Mouse (Mus musculus) liver (tissue): Measurements from ENCODE around the gene Lrrc52.
A peak's percentile ranks its signal among the peaks of the same experiment; 100 is the strongest.

Source experiments
- DNase-seq: peaks from one replicate; pipeline ENCODE4 v3.0.0-alpha.2; 2020; ENCODE audit warnings: mixed read lengths

Gene Lrrc52

DNA sequence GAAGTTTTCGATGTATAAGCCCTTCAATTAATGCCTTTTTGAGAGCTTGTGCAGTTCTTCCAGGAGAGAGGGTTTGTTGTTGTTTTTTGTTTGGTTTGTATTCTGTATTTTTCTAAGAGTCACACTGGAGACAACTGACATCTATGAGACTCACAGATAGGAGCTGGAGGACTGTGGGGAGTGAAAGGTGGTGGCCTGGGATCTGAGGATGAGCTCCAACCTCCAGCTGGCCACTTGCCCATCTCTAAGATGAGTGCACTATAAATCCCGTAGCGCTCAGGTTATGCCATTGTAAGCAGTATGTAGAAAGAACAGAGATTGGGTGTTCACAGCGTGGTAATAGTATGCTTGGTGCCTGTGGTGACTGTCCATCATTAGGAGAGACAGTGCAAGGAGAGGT lies 31.6 kb downstream of the Lrrc52 start:
- DNase-seq: no peak

- DNase-seq: no peak
Observed at GRCm38 (mm10) chr1:167430976-167431676, 35.5 kb downstream of the Lrrc52 start.

DNA sequence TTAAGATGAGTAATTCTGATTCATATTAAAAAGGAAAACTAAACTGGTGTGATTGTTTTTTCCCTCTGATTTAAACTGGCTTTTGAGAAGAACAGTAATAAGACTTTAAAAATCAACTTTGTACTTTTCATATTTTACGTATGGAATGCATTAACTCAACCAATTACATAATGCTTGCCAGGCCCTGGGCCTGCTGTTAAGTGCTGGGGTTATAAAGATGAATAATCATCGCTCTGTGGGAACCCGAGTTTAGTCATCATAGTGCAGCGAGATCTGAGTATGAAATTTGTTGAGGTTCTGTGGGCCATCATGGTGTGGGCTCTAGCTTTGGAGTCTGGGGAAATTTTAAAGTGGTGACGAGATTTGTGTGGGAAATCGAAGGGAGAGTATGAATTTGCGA lies 39.9 kb downstream of the Lrrc52 start:
- no peak for DNase-seq

GRCm38 (mm10) chr1:167425572-167425971 lies 41.0 kb downstream of the Lrrc52 start:
- DNase-seq: no peak

GRCm38 (mm10) chr1:167422501-167423240 lies 43.9 kb downstream of the Lrrc52 start:
- DNase-seq: no peak

DNA sequence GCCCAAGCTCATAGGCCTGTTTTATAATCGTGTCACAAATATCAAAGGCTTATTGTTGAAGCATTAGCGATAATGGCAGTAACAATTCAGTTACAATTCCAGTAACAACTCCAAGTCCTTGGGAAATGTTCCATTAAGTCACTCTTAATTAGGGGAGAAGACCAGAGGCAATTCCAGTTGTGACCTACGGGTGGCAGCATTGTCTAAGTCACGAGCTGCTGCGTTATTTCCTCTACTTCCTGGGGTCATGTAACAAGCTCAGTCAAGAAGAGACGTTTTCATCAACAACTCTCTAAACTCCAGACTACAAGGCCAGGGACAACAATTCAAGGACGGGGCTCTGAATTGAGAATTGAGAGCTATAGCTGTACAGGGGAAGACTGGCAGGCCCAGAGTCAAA lies 51.7 kb downstream of the Lrrc52 start:
- peak; percentile 68 for DNase-seq

DNA sequence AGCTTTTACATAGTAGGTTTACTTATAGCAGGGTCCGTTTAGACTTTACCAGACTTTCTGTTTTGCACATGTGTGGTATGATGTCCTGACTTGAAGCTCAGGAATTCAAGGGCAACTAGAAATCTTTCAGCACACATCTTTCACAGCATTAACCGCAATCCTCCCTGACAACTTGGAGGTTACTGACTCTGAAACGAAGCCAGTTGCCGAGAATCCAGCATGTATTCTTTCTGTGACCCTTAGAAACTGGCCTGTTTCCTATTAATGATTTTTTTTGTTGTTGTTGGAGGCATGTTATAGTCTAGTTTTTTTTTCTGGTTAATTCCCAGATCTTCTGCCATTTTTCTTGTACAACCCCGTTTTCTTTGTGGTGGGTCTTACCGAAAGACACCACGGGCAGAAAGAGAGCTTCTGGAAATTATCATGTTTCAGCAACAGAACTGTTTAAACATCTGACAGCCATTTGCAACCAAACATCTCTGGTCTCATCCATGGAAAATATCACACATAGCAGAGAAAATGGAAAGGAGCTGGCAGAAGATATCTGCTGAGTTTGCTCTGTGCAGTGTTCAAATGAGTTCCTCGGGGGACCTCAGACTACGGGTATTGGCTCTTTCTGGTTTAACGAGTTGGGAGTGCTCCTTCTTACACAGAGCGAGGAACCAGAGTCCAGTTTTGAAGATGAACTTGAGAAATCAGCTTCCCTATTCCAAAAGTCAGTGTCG lies 54.4 kb downstream of the Lrrc52 start:
- no peak for DNase-seq

GRCm38 (mm10) chr1:167409601-167410000 lies 57.0 kb downstream of the Lrrc52 start:
- DNase-seq: no peak

- no peak for DNase-seq
Observed at GRCm38 (mm10) chr1:167405237-167405636, 61.3 kb downstream of the Lrrc52 start.
